8 mouse cellular contexts compared by ENCODE assay signal in genomic region chr9:42471921-42472747, GRCm38 (mm10). TPM values are rescaled to one million over a fixed set of nuclear protein-coding genes. Genes with fewer than 3 reads are reported as not detected.
DNase-seq lines count a peak whose midpoint lies in the region; ATAC-seq and TF ChIP-seq lines count a peak whose summit lies in the region.

No protein-coding gene starts in this region.

- peak overlapping the region; percentile 84 for H3K4me2 ChIP-seq in heart, embryonic 11.5 days
- H3K4me2 ChIP-seq in kidney, embryonic 15.5 days = peak overlapping the region; percentile 78
- H3K4me2 ChIP-seq in limb, embryonic 15.5 days = peak overlapping the region; percentile 77
- H3K4me2 ChIP-seq in midbrain, postnatal 0 days (ENCODE audit: low read depth, low read length, poor library complexity, severe bottlenecking) = peak overlapping the region; percentile 73

- peaks cover 10% of the 10 kb centered on the region for H3K79me3 ChIP-seq in C2C12 (ENCODE audit: low read depth)

- H3K79me2 ChIP-seq in C2C12 (ENCODE audit: control insufficient read depth, insufficient read depth) = peaks cover 41% of the 10 kb centered on the region

- H3K4me1 ChIP-seq in heart, embryonic 11.5 days (ENCODE audit: control insufficient read depth, insufficient read depth, low read length) = peaks cover 7% of the 10 kb centered on the region; the same call in 1 of the 2 replicates
- H3K4me1 ChIP-seq in kidney, embryonic 15.5 days = peaks cover 18% of the 10 kb centered on the region
- peaks cover 10% of the 10 kb centered on the region for H3K4me1 ChIP-seq in limb, embryonic 15.5 days
- peaks cover 7% of the 10 kb centered on the region for H3K4me1 ChIP-seq in midbrain, postnatal 0 days (ENCODE audit: insufficient read depth, low read length)

- H3K9ac ChIP-seq in heart, embryonic 11.5 days (ENCODE audit: low read depth, low read length) = peak overlapping the region; percentile 76
- peak overlapping the region; percentile 74 for H3K9ac ChIP-seq in kidney, embryonic 15.5 days
- H3K9ac ChIP-seq in limb, embryonic 15.5 days = peak overlapping the region; percentile 83
- H3K9ac ChIP-seq in midbrain, postnatal 0 days (replicated peaks; ENCODE audit: low read length, poor library complexity, severe bottlenecking) = peak overlapping the region; percentile 80

- TF ChIP-seq CTCF in C2C12 (IDR thresholded peaks at IDR 0.05; ENCODE audit: control insufficient read depth, insufficient read depth, insufficient read length) = no peak
- no peak for TF ChIP-seq CTCF in brain, embryonic 14.5 days (IDR thresholded peaks at IDR 0.05; ENCODE audit: borderline replicate concordance, extremely low read depth, insufficient read depth, insufficient read length)
- no peak for TF ChIP-seq CTCF in midbrain, postnatal 0 days (IDR thresholded peaks at IDR 0.05)

- H3K4me3 ChIP-seq in C2C12 (ENCODE audit: insufficient read depth, poor library complexity, severe bottlenecking) = peak overlapping the region; percentile 56
- peak overlapping the region; percentile 62 for H3K4me3 ChIP-seq in heart, embryonic 11.5 days (ENCODE audit: low read depth, low read length)
- peak overlapping the region; percentile 84 for H3K4me3 ChIP-seq in kidney, embryonic 15.5 days (replicated peaks)
- H3K4me3 ChIP-seq in limb, embryonic 15.5 days = peak overlapping the region; percentile 88
- peak overlapping the region; percentile 81 for H3K4me3 ChIP-seq in midbrain, postnatal 0 days (ENCODE audit: low read depth, low read length)

- H3ac ChIP-seq in C2C12 (ENCODE audit: control insufficient read depth, insufficient read length, low read depth) = peak overlapping the region; percentile 70

- WGBS in heart, embryonic 11.5 days (ENCODE audit: insufficient replicate concordance) = 6% methylated on average over 49 of the region's 49 CpGs
- 6% methylated on average over 49 of the region's 49 CpGs for WGBS in kidney, embryonic 15.5 days
- 6% methylated on average over 49 of the region's 49 CpGs for WGBS in limb, embryonic 15.5 days
- 5% methylated on average over 49 of the region's 49 CpGs for WGBS in midbrain, postnatal 0 days

- H3K36me3 ChIP-seq in C2C12 (ENCODE audit: control insufficient read depth, insufficient read depth) = peaks cover 3% of the 10 kb centered on the region
- no peaks in the 10 kb centered on the region for H3K36me3 ChIP-seq in heart, embryonic 11.5 days (ENCODE audit: control insufficient read depth, insufficient read depth, low read length)
- 0 out of 2 replicates have a peak, but pooled peaks cover 6% of the 10 kb centered on the region for H3K36me3 ChIP-seq in kidney, embryonic 15.5 days
- peaks cover 5% of the 10 kb centered on the region; the same call in 1 of the 2 replicates for H3K36me3 ChIP-seq in limb, embryonic 15.5 days
- H3K36me3 ChIP-seq in midbrain, postnatal 0 days (ENCODE audit: insufficient read depth, low read length) = 0 out of 2 replicates have a peak, but pooled peaks cover 4% of the 10 kb centered on the region

- DNase-seq in brain, embryonic 14.5 days (ENCODE audit: low read depth) = peak; percentile 98
- DNase-seq in midbrain, postnatal 0 days (ENCODE audit: low spot score) = peak; percentile 99
- peak; percentile 71 to 91 for DNase-seq in spleen, postnatal 10 days (ENCODE audit: low spot score in 2 of 2)

- no peaks in the 10 kb centered on the region for H3K27me3 ChIP-seq in C2C12 (ENCODE audit: control insufficient read depth, insufficient read depth, insufficient read length)
- H3K27me3 ChIP-seq in heart, embryonic 11.5 days (ENCODE audit: control insufficient read depth, insufficient read depth, low read length) = peaks cover 20% of the 10 kb centered on the region
- H3K27me3 ChIP-seq in kidney, embryonic 15.5 days = no peaks in the 10 kb centered on the region
- no peaks in the 10 kb centered on the region for H3K27me3 ChIP-seq in limb, embryonic 15.5 days
- no peaks in the 10 kb centered on the region for H3K27me3 ChIP-seq in midbrain, postnatal 0 days (ENCODE audit: insufficient read depth, low read length)

- no peak for TF ChIP-seq POLR2A in brain, embryonic 14.5 days (IDR thresholded peaks at IDR 0.05; ENCODE audit: borderline replicate concordance, extremely low read depth, insufficient read depth, insufficient read length, poor library complexity, severe bottlenecking)

- H3K9me3 ChIP-seq in heart, embryonic 11.5 days (replicated peaks; ENCODE audit: control insufficient read depth, low read length) = no peaks in the 10 kb centered on the region
- H3K9me3 ChIP-seq in kidney, embryonic 15.5 days (replicated peaks) = no peaks in the 10 kb centered on the region
- H3K9me3 ChIP-seq in limb, embryonic 15.5 days = no peaks in the 10 kb centered on the region
- H3K9me3 ChIP-seq in midbrain, postnatal 0 days (ENCODE audit: low read length) = no peaks in the 10 kb centered on the region

- peak; percentile 81 for ATAC-seq in erythroblast, adult 5-6 weeks (replicated peaks; ENCODE audit: low FRiP score, poor library complexity, severe bottlenecking)
- peak; percentile 88 for ATAC-seq in heart, embryonic 11.5 days (replicated peaks; ENCODE audit: insufficient number of reproducible peaks, low FRiP score, low TSS enrichment)
- peak; percentile 95 for ATAC-seq in kidney, embryonic 15.5 days (replicated peaks; ENCODE audit: low FRiP score)
- peak; percentile 81 for ATAC-seq in limb, embryonic 15.5 days (ENCODE audit: insufficient number of reproducible peaks, low FRiP score, low TSS enrichment, low read depth)
- peak; percentile 94 for ATAC-seq in midbrain, postnatal 0 days (ENCODE audit: low FRiP score)

- no peak overlapping the region for H3K27ac ChIP-seq in heart, embryonic 11.5 days (ENCODE audit: low read depth, low read length)
- peak overlapping the region; percentile 82 for H3K27ac ChIP-seq in kidney, embryonic 15.5 days
- H3K27ac ChIP-seq in limb, embryonic 15.5 days = peak overlapping the region; percentile 75
- peak overlapping the region; percentile 78 for H3K27ac ChIP-seq in midbrain, postnatal 0 days (ENCODE audit: low read depth, low read length)

TF ChIP-seq in C2C12, 6 proteins besides CTCF, POLR2A, EP300 and RAD21:
- TF ChIP-seq USF1 (IDR thresholded peaks at IDR 0.05; ENCODE audit: low read depth) (peak; percentile 92), MYOD1 (IDR thresholded peaks at IDR 0.05; ENCODE audit: control insufficient read depth, insufficient read length, low read depth) (no peak), MAX (IDR thresholded peaks at IDR 0.05) (peak; percentile 73)
TF ChIP-seq in C2C12: peak in this region for 2.

RNA-seq across cellular contexts. Expression of gene Tbcel, which starts 35.5 kb away (rescaled TPM):
- polyA plus RNA-seq in C2C12 (2012; fragmentation: generic; extraction: Trizol) = 5.3 TPM
- 17.4 and 18.6 TPM in 2 replicates for polyA plus RNA-seq in brain, embryonic 14.5 days (2012; rRNA removed)
- total RNA-seq in erythroblast, adult 5-6 weeks (2015; ENCODE audit: low replicate concordance) = 374 and 375 TPM in 2 replicates
- 568 and 596 TPM in 2 replicates for total RNA-seq in erythroblast, adult 5-6 weeks (2017; ENCODE audit: low replicate concordance)
- 4.3 and 4.6 TPM in 2 replicates for polyA plus RNA-seq in heart, embryonic 11.5 days (2014; fragmentation: Nextera tagmentation; extraction: Ambion mirVana)
- 5.1 and 5.2 TPM in 2 replicates for polyA plus RNA-seq in kidney, embryonic 15.5 days (2015; fragmentation: Nextera tagmentation; extraction: Ambion mirVana)
- polyA plus RNA-seq in limb, embryonic 15.5 days (2015; fragmentation: Nextera tagmentation; extraction: Ambion mirVana) = 3.3 and 3.8 TPM in 2 replicates
- 17.2 and 19.4 TPM in 2 replicates for total RNA-seq in midbrain, postnatal 0 days (2014; rRNA removed)
- 2.8 and 3.0 TPM in 2 replicates for polyA plus RNA-seq in midbrain, postnatal 0 days (2015; fragmentation: Nextera tagmentation; extraction: Ambion mirVana)
